Mouse (Mus musculus) layer of hippocampus, adult 8-10 months (tissue): ENCODE data around the gene Glrp1. TPM values are rescaled to one million over a fixed set of nuclear protein-coding genes. Genes with fewer than 3 reads are reported as not detected.
A peak's percentile ranks its signal among the peaks of the same experiment; 100 is the strongest.

Source experiments
- DNase-seq, 2 experiments: peaks; one replicate each; pipeline ENCODE4 v3.0.0; 2022; ENCODE audit warnings: low spot score in 2 of 2
- total RNA-seq, 4 experiments: library from RNA; stranded (reverse); gene quantifications; 2 replicates each; pipeline ENCODE4 v1.2.4; 2022

Gene Glrp1
- total RNA-seq, 4 experiments from 2014 or later: 0.32 to 0.43 TPM; not detected in 2

DNA sequence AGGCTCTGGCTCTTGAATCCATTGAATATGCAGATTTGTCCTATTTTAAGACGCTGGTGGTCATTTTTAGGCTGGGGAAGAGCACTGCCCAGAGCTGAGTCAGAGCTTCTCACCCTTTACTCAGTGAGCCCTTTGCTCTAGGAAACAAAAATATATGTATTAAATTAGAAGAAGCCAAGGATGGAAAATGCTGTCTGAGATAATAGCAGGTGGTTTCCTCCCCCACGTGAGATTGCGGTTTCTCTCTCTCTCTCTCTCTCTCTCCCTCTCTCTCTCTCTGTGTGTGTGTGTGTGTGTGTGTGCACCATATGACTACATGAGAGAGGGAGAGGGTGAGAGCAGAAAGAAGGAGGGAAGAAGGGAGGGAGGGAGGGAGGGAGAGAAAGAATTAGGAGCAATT is 12.5 kb downstream of the Glrp1 start:
- DNase-seq: no peak

DNA sequence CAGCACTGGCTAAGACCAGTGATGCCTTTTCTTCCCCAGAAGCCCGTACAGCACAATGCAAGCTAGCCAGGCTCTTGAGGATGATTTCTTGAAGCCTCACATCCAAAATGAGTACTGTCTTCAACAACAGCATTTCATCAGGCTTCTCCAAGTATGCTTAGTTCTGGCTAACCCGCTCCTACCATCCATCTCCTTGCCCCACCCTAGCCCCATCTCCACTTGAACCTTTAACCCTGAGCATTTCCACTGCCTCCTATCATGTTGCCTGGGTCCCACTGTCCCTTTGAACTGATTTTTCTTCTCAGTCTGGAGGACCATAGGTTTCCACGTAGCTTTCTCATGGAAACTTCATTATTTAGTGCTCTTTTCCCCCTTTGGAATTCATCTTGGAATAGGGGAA is 17.5 kb downstream of the Glrp1 start:
- DNase-seq: no peak

DNA sequence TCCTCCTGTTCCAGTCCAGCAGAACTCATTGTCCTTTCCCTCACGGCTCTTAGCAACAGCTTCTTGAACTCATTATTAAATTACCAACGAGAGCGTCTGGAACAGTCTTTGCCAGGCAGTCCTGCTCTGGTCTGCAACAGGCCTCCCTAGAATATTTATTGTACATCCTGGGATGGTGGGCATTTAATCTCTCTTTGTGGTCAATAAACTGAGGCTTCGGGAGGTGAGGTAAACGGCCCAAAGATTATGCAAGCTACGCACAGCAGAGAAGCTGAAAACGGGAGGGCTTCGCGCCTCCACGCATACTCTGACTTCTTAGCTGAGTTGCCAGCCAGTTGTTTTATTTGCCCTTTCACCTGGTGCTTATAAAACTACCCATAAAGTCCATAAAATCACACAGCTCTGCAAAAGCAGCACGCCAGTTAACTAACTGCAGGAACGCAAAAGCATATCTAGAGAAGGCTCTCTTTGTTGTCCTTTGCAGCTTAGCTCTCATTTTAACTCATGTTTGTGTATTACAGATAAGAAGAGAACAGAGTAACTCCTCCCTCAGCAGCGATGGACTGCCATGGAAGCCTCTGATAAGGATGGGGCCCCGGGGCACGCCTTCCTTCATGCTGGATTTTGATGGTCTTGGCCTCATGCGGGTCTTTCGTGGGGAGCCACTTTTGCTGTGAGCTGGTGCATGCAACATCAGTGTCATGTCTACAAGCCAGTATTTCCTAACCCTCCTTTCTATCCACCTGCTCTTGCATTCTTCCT is 18.1 kb downstream of the Glrp1 start:
- DNase-seq: no peak

DNA sequence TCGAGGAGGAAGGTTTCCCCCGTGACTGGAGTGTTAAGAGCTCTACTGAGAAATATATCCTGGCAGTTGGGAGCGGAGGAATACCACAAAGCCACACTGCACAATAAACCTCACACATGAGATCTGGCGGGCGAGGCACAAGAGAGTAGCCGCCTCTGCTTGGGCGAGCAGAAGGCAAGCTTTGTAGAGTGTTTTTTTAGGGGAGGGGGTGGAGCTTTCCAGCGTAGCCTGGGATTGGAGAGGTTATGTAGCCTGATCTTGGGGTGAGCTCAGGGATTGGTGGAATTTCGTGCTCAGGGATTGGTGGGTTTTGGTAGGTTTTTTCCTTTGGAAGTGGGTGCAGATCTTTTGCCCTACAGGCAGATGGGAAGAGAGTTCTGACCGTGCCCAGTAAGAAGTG is 19.7 kb downstream of the Glrp1 start:
- no peak for DNase-seq

DNA sequence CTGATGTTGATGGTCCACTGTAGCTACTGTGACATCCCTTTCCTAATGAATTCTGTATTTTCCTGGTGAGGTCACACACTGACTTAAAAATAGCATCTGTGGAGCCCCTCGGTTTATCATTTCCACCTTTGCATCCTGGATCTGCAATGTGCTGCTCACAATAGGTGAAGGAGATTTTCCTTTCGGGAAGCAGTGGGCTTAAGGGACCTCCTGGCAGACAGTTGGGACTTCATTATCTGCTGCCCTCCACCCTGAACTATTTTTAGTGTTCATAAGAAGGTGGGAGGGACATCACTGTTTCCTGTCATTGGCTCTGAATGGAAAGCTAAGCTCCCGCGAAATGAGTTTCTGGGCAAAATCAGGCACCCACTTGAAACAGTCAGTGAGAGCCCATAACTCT is 20.9 kb downstream of the Glrp1 start:
- DNase-seq: no peak

DNA sequence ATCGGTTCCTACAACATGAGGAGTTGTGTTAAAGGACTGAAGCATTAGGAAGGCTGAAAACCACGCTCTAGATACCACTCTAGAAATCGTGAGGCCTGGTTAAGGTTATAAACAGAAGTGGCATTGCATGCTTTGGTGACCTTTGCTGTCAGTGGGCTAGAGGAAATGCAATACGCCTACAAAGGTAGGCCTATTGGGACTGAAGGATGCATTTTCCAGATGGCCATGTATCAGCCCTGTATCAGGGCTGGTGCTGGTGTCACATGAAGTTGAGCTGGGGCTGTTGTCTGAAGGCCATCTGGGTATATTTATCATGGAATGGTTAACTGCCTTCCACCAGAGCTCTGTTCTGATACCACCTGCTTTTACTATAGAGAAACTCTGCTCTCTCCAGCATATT is 23.5 kb downstream of the Glrp1 start:
- DNase-seq: no peak

DNA sequence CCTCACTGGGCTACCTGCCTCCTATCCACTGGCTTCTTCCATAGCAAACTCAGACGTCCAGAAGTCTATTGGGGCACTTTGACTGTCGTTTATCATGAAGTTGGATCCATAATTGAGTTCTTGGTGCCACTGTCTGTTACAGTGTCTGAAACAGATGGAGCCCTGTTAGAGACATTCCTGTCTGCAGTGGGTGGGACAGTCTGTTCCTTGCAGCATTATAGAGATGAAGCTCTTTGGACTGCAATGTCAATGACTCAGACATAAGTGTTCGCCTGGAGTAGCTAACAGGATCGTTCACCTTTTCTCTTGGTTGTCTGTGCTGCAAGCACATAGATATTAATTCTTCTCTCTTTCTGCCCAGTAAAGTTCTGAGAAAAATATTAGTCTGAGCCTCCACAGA is 25.8 kb downstream of the Glrp1 start:
- peak; percentile 7 to 11 for DNase-seq

DNA sequence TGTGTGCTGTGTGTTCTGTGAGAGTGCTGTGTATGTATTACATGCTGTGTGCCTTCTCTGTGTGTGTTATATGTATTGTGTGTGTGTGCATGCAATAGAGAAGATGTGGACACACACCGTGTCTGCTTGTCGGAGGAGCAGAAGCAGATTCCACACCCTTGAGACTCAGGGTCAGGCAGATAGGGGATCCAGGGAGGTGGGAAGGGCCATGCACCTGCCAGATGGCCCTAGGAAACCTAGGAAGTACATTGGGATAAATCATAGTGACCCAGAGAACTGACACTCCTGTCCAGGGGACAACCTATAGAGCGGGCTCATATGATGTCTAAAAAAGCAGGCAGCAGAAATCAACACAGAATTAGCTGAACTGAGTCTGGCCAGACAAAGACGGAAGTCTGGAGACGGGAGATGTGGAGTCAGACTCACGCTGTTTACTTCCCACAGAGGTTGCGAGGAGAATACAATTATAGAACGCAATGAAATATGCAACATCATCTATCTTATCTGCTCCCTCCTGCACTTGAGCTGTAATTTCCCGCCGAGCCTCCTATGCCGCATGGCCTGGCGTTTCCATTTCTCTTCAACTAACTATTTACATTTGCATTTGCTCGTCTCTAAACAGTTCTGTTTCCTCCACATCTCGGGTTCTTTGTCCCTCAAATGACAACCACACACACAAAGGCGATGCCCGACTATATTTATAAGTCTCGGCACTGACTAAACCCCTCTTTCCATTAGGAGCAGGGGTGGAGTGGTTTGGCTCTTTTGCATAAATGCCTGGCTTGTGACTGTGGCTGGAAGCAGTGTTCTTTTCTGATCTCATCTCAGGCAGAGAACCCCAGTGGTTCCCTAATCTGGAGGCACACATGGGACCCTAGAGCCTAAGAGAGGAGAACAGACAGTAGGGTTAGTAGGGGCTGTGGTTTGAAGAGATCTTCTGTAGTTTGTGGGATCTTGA is 27.4 kb downstream of the Glrp1 start:
- DNase-seq: no peak

DNA sequence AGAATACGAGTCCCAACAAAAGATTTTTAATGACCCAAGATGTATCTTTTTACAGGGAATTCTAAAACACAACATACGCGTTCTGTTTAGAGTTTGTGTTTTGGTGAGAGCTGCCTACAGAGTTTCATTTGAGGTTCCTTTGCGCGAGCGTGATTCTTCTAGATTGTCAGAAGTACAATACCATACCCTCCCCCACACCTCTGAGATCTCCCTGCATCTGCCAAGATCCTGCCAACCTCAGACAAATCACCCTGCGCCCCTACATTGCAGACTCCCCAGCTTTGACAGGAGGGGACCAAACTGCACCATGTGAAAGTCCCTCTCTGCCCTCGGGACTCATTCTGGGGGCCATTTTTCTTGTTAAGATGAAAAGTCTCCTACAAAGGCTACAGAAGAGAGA is 29.3 kb downstream of the Glrp1 start:
- DNase-seq: no peak

DNA sequence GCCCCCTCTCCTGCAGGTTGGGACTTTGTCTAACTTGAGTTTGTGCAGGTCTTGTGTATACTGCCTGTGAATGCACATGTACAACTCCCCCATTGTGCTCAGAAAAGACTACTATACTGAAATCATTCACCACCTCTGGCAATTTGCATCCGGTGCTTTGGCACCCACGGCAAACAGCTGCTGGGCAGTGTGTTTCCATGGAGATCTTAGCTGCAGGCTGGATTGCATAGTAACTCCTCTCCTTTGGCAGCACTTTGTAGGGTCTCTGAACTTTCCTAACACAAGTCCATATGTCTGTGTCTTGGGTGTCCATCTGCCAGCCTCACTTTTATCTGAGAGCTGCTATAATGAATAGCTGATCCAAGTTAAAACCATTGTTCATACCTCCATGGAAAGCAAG is 31.7 kb downstream of the Glrp1 start:
- DNase-seq: peak in 1 of 2 experiments; percentile 17

DNA sequence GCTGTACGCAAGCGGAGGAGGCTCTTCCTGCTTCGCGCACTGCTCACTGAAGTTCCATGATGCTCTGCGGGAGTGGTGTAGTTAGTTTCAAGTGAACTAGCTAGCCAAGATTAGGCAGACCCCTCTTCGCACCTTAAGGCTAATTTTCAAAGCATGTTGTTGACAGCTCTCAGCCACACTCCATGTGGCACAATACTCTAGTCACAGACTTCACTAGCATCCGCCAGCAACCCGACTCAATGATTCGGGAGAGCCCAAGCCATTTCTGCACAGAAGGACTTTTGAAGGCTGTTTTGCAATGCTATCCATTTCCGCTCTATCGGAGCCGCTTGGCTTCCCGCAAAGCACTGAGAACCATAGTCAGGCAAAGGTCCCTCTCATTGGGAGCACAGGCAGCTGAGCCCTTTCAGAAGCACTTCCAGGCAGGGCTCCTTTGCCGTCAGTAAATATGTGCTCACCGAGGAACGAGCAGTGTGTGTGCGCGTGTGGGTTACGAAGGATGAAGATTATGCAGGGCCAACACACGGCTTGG is 33.2 kb downstream of the Glrp1 start:
- no peak for DNase-seq

DNA sequence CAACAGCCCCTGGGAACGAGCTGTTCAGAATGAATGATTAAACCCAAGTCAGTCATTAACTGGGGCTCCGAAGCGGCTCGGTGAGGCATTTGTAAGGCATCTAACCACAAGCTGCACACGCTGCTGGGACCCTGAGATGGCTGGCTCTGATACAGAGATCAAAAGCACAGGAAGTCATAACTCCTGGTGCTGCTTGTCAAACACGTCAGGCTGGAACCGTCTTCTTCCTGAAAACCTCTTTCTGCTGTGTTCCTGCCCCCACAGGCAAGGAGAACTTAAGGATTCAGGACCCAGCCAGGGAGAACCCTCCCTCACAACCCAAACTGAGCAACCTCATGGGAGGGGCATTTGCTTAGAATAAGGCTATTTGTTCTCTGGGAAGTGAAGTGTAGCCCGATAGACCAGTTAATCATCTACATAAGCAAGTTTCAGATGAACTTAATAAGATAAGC is 34.3 kb downstream of the Glrp1 start:
- DNase-seq: no peak

DNA sequence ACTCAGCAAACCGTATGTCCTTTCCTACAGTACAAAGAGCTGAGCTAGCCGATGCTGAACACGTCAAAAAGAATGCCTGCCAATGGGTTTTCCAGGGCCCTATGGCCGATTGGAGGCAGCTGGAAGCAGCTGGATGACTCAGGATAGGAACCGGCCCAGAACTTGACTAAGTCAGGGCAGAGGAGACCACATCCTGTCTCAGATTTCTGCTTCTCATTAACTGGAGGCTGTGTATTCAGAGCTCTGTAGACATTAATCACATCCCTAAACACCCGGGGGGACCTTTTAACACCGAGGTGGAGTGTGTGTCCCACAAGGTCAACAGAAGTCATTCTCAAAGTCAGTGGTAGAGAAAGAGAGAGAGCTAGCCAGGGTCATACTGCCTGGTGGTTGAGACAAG is 35.3 kb downstream of the Glrp1 start:
- DNase-seq: no peak

DNA sequence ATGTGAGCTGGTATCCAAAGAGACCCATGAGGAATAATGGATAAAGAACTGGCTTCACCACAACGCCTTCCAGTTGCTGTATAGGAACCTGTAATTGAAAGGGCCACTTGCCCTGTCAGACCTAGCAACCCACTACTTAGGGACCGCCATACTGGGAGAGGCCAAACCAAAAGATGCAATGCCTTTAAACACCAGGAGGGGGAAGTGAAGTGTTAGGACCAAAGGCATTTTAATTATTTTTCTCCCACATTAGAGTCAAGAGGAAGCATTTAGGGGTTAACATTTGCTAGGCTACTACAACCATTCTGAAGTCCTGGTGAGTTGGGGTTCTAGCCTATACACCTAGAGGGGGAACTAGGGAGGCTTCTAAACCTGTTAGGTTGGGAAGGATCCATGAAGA is 36.0 kb downstream of the Glrp1 start:
- DNase-seq: no peak

DNA sequence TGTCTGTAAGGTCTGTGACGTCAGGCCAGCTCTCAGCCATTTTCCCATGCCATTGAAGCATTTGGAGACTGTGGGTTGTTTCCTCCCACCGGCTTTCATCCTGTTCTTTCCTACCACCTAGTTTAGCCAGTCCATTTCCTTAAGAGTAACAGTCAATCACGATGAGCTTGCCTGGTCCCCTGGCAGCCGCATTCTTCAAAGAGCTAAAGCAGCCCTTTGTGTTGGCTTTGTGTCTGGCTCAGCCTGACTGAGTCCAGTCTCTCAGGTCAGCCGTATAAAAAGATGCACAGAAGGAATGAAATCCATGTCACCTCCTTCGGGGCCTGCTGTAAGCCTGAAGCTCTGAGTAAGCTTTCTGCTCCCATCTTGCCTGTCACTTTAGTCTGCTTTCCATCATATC is 37.6 kb downstream of the Glrp1 start:
- no peak for DNase-seq

DNA sequence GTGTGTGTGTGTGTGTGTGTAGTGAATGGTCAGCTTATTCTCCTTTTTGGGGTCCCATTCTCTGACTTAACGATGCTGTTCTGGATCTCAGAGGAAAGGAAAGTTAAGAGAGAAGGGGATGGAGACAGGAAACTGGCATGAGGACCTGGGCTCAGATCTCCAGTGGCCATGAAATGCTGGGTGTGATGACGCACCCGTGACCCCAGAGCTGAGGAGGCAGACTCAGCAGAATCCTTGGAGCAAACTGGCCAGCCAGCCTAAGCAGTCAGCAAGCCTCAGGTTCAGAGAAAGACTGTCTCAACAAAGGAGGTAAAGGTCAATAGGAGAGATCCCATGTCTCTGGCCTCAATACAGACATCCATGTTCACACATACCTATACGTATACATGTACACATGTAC is 40.1 kb downstream of the Glrp1 start:
- no peak for DNase-seq

DNA sequence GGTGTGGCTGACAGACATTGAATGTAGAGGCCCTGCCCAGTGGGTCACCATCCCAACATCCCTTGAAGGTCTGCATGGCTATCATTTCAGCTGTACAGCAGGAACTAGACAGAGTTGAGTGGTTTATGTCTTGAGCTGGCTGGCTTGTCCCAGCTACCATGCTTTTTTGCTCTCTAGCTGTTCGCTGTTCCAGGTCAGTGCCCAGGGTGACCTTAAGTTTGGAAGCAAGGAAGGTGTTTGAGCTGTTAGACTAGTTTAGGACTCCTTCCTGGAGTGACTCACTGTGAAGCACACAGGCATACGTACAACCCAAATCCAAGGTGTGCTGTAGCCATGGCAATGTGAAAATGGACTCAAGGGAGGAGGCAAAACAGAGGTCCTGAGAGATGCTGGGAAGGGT is 41.5 kb downstream of the Glrp1 start:
- no peak for DNase-seq

DNA sequence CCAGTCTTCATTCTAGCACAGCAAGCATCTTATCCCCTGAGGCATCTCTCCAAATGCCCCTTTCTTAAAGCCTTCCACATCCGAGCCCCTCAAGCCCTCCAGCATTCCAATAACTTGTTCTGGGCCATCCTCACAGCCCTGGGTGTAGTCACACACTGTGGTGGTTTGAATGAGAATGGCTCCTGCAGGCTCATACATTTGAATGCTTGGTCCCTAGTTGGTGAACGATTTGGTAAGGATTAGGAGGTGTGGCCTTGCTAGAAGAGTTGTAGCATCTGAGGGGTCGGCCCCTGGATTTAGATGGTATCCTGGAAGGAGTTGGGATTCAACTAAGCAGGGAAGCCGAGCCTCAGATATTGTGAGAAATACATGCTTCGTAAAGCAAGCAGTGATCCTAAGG is 42.0 kb downstream of the Glrp1 start:
- no peak for DNase-seq

DNA sequence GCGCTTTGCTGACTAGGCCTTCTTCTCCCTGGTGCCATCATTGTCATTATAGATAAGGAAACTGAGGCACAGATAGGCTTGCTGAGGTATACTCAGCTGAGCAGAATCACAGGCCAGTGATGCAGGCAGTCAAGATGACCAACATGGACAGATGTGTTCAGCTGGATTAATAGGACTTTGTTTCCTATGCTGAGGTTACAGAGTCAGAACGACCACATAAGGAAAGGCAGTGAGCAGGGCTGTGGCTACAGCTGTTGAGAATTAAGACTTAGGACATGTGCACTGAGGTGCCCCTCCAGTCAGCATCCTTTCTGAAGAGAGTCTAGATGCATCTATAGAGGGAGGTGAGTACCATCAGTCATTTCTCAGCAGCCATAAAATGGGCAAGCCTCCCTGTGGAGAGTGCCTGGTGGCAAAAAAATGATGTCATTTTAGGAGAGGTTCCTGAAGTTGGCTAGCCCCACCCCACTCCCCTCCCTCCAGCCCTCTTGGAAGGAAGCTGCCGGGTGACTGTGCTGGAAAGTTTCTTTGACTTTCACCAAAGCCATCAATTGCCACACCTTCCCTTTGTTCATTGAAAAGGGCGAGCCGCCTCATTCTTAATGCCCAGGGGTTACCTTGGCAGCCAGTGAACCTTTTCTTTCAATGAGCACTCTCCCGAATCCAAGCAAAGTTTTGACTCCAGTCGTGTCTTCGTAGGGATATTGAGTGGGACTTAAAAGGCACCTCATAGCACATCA is 43.4 kb downstream of the Glrp1 start:
- DNase-seq: no peak

DNA sequence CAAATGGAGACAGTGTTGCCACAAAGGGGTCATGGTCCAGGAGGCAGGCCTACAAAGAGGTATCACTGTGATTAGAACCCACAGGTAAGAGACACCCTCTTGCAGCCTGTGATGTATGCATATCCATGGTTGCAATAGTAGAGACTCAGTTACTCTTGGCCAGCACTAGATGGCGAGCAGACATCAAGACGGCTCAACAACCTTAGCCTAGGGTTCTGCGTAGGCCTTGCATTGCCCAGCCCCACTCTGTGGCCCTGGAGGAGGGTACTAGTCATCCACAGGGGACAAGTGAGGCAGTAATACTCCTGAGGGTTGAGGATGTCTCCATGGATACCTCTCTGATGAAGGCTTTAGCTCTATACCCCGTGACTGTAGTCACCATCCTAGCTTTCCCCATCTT is 44.1 kb downstream of the Glrp1 start:
- no peak for DNase-seq

DNA sequence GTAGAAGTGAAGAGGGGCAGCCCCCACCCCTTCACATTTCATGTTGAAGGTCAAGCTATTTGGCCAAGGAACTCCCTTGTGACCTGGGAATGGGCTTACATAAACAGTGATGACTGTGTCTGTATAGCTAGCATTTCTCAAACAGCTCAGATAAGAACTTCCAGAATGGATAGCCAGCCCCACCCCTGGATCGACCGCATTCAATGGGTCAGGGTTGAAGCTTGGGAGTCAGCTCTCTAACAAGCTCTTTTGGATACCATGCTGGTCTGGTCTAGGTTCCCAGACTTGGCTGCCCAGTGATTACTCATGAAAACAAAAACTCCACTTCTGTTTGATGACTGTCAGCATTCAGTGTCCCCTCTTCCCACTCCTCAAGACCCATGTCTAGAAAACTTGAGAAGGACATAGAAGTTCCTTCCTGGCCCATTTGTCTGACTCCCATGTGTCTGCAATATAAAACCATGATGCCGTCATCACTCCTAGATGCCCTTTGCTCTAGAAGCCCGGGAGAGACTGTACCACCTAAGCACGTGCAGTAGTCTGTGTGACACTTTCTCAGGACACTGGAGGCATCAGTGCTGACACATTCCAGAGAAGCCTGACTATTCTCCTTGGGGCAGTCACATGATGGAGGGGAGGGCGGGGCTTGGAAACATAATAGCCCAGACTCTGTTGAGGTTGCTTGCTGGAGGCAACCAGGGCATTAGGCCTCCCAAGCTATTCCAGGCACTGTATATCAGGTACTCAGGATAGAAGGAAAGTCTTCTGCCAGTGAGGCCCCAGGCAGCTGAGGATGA is 45.6 kb downstream of the Glrp1 start:
- DNase-seq: no peak
